ENCODE assay signal across 2 mouse cellular contexts in the genomic region with DNA sequence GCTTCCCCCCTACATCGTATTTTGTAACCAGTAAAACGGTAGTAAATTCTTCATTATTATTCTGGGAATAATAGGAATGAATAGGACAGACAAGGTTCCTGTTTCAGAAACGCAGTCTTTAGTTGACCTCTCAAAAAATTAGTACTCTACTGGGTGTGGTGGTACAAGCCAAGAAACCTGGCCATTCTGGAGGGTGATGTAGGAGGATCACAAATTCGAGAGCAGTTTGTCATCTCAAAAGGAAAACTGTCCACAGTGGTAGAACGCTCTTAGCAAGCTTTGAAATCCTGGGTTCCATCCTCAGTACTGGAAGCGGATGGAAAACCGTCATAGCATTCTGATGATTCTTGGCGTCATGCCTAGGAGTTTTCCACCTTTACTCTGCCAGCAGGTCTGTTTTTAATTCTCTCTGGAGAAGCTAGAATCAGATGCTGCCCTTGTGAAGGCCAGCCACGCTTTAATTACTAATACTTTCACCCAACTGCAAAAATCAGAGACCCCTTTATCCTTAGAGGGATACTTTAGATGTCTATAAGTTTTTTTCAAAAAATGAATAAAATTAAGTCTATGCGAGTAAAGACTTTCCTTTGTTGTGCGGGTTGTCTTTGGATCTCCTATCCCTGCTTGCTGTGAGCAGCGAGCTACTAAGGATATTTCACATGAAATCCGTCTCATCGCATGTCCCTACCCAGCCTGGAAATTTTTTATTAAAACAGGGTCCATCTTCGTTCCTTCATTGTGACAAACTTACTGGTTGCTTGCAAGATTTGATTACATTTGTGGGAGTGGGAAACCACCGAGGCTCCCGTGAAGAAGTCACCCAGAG.
TF ChIP-seq lines count a peak whose summit lies in the region.

No protein-coding gene starts in this region.

TF ChIP-seq in CH12.LX, 34 proteins besides CTCF, POLR2A, EP300 and RAD21:
- TF ChIP-seq ETS1 (conservative IDR thresholded peaks at IDR 0.05; ENCODE audit: low read depth, low read length) (peak; percentile 63; the same call in 1 of the 2 replicates), KAT2A (IDR thresholded peaks at IDR 0.05; ENCODE audit: insufficient replicate concordance, low read length) (no peak), ELF1 (IDR thresholded peaks at IDR 0.05; ENCODE audit: low read depth, low read length) (no peak), MEF2A (IDR thresholded peaks at IDR 0.05; ENCODE audit: borderline replicate concordance, low read depth, low read length) (no peak), MYC (IDR thresholded peaks at IDR 0.05; ENCODE audit: low read depth, low read length) (no peak), TCF12 (IDR thresholded peaks at IDR 0.05; ENCODE audit: low read depth, low read length) (no peak; the same call in 1 of the 2 replicates), TBP (conservative IDR thresholded peaks at IDR 0.05; ENCODE audit: low read depth, low read length) (no peak)

TF ChIP-seq in MEL, 35 proteins besides CTCF, POLR2A, EP300 and RAD21:
- TF ChIP-seq CHD1 (IDR thresholded peaks at IDR 0.05; ENCODE audit: low read depth, low read length) = peak; percentile 88; the same call in 1 of the 2 replicates
- TF ChIP-seq POLR2AphosphoS5 (IDR thresholded peaks at IDR 0.05; ENCODE audit: borderline replicate concordance, low read depth, low read length) = peak; percentile 87; the same call in 1 of the 2 replicates
- TF ChIP-seq MEF2A (IDR thresholded peaks at IDR 0.05; ENCODE audit: extremely low read depth, insufficient replicate concordance, low read depth, low read length, poor library complexity, severe bottlenecking) = no peak
